Mouse (Mus musculus) c-Kit-positive CD71-positive TER-119-negative erythroid progenitor cells, embryonic 14.5 days (primary cell): ENCODE results near the gene Nat9.
A peak's percentile ranks its signal among the peaks of the same experiment; 100 is the strongest.

Experiments used
- DNase-seq: peaks from one replicate; pipeline ENCODE4 v3.0.0-alpha.2; 2013; ENCODE audit warnings: low read depth

Nat9 gene

GRCm38 (mm10) chr11:115176399-115177190, 11.1 kb downstream of the Nat9 start:
- no peak for DNase-seq

DNA sequence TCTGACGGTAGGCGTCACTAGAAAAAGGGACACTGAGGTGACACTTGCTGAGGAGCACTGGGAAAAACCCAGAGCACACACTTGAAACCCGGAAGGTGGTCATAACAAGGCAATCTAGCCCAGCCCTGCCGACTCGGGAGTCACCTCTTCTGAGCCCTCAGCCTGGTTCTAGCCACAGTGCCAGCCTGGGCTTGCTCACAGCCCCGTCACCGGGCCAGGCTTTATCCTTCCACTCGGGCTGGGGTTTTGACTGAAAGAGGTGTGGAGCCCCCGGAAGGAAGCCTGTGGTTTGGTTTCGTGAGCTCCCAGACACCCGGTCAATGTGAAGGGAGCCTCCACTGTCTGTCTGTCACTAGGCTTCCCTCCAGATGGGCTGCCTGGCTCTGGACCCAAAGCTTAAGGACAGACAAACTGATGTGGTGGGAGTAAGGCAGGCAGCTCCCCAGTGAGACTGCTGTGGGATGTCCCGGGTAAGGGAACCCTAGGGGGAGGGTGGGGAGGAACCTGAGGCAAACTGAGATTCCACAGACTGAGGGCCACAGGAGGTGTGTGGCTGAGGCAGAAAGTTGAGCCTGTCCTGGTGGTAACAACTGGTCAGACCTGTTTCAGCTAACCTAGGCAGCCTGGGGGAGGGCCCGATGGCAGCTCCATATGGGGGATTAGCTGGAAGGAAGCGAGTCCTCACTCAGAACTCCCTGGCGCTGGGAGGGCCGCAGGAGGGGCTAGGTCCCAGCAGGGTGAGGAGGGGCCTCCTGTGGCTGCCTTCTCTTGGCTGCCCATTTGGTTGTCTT, 13.9 kb downstream of the Nat9 start:
- no peak for DNase-seq

DNA sequence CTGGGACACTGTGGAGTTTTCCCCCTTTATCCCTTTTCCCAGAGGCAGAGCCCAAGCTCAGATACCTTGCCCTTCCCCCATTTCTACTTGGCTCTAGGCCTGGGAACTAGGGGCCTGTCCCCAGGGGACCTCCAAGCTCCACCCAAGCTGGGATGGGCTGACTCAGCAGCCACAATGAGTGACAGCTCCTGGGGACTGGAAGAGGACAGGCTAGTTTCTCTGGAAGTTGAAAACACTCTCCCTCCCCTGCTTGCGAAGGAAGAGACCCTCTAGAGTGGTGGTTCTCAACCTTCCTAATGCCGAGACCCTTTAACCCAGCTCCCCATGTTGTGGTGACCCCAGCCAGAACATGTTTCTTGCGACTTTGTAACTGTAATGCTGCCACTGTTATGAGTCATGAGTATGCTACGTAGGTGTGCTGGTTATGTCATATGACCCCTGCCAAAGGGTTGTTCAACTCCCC, 14.8 kb downstream of the Nat9 start:
- no peak for DNase-seq

- no peak for DNase-seq
Observed at GRCm38 (mm10) chr11:115171125-115171524, 16.5 kb downstream of the Nat9 start.

- no peak for DNase-seq
Observed at GRCm38 (mm10) chr11:115169430-115169829, 18.2 kb downstream of the Nat9 start.

GRCm38 (mm10) chr11:115167631-115168249, 19.9 kb downstream of the Nat9 start:
- DNase-seq: no peak

DNA sequence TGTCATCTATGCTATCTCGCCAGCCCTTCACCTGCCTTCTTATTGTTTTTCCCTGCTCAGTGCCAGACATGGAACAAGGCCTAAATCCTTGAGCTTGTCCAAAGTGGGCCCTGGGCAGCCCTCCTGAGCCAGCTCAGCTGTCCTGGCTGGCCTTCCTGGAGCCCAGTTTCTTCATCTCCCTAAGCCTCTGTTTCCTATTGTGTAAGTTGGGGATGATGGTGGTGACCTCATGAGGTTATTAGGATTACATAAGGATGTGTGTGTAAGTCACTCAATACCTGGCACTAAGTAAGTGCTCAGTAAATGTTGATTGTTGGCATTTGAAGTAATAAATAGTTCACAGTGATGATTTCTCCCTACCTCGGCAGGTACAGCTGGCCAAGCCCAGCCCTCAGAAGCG, 20.9 kb downstream of the Nat9 start:
- DNase-seq: no peak

DNA sequence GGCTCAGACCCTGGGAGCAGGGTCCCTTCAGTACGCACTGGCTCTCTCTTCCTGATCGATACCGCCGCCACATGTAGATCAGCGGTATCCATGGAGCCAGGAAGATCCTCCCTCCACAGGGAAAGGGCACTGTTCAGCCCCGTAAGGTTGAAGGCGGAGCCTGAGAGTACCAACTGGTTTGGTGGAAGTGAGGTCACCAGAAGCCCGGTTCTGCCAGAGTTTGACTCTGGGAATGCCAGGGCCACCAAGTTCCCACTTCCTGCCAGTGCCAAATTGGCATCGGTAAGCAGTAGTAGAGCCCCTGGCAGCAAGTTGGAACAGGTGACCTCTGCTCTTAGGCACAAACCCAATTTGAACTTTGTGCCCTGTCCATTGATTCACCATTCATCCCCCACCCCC, 22.7 kb downstream of the Nat9 start:
- DNase-seq: no peak

GRCm38 (mm10) chr11:115164341-115164975, 23.2 kb downstream of the Nat9 start:
- DNase-seq: no peak

DNA sequence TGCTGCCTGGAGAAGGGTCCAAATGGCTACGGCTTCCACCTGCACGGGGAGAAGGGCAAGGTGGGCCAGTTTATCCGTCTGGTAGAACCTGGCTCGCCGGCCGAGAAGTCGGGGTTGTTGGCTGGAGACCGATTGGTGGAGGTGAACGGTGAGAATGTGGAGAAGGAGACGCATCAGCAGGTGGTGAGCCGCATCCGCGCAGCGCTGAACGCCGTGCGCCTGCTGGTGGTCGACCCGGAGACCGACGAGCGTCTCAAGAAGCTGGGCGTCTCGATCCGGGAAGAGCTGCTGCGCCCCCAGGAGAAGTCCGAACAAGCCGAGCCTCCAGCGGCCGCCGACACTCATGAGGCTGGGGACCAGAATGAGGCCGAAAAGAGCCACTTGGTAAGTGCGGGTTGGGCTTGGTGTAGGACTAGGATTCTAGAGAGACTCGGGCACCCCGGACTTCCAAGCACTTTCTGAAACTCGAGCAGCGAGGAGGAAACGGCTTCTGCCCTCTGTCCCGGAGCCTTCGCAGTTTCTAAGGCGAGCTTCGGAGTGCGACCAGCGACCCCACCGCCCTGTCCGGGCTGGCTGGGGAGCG, 24.0 kb downstream of the Nat9 start:
- no peak for DNase-seq

DNA sequence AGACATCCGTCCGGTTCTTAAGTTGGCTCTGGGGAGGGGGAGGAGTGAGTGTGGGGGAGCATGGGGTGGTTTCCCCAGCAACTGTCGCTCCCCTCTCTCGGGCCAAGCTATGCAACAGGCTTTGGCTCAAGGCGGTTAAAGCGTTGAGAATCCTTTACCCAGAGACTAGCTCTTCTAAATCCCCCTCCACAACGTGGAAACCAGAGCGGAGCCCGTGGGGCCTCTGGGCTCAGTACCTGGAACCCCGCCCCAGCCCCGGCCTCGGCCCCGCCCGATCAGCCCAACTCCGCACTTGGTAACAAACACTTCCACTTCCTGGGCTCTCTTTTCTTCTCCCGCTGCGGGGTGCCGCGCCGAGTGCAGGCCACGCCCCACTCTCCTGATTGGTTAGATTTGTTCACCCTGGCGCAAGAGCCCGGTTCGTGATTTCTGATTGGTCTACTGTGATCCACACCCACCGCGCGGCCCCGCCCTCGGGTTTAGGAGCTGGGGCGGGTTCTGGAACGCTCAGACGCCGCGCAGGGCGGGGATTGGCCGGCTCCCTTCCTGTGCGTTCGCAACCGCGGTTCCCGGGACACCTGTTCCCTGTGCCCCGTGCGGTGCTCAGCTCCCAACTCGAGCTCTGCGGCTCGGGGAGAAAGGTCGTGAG, 24.7 kb downstream of the Nat9 start, which contains the start of gene Slc9a3r1:
Slc9a3r1 (plus strand) TSS at position 510 of the 649 bp plus-strand sequence.
- peak; percentile 99 for DNase-seq

- no peak for DNase-seq
Observed at GRCm38 (mm10) chr11:115162205-115162601, 25.5 kb downstream of the Nat9 start.

- no peak for DNase-seq
Observed at GRCm38 (mm10) chr11:115161578-115162204, 26.0 kb downstream of the Nat9 start.

GRCm38 (mm10) chr11:115160883-115161577, 26.6 kb downstream of the Nat9 start:
- peak; percentile 64 for DNase-seq

- no peak for DNase-seq
Observed at GRCm38 (mm10) chr11:115160016-115160797, 27.5 kb downstream of the Nat9 start.

- no peak for DNase-seq
Observed at GRCm38 (mm10) chr11:115157933-115158719, 29.5 kb downstream of the Nat9 start.

- DNase-seq: no peak
Observed at GRCm38 (mm10) chr11:115155053-115155634, 32.5 kb downstream of the Nat9 start.

DNA sequence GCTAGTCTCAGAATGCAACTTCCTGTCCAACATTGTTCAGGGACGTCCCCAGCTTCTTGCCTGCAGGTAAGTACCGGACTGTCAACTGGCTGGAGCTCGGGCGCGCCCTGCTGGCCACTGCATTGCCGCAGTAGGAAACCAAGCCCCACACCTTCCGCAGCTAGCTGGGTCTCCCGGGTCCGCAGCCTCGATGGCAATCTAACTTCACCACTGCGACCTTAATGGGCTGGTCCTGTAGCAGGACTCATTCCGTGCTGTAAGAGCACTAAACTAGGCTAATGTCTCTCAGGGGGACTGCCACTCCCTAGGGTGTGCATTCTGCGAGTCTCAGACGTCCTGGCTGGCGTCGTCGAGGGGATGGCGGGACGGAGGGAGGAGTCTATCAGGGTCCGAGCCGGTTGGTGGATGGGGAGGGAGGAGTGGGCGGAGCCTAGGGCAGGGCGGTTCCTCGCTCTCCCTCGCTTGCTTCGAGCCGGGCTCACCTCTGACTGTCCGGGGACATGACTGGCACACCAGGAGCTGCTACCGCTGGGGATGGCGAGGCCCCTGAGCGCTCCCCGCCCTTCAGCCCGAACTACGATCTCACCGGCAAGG, 33.9 kb downstream of the Nat9 start:
- peak; percentile 67 for DNase-seq
